Mouse (Mus musculus): ENCODE measurements around the gene Cdh13. TPM values are rescaled to one million over a fixed set of nuclear protein-coding genes. Genes with fewer than 3 reads are reported as not detected.
"Not testable (repeated sequence)": the region's sequence is repeated elsewhere in the genome, so short reads cannot be mapped to it uniquely, and the experiment has no call there.

The Cdh13 gene
- polyA plus RNA-seq, 1 experiment = 38.3 TPM

GRCm38 (mm10) chr8:118749786-118750185 lies 466.3 kb downstream of the Cdh13 start:
- Histone ChIP-seq H3K4me3 (ENCODE audit: insufficient read depth, low read length) (no peak overlapping the region), H3K4me1 (ENCODE audit: control insufficient read depth, insufficient read depth, low read length) (no peaks in the 10 kb centered on the region), H3K27ac (ENCODE audit: insufficient read depth, low read length) (no peak overlapping the region)
- TF ChIP-seq POLR2A (IDR thresholded peaks at IDR 0.05; ENCODE audit: extremely low read depth, insufficient read depth, low read length) (no peak), CTCF (IDR thresholded peaks at IDR 0.05; ENCODE audit: extremely low read depth, insufficient read depth, low read length) (no peak)

- Histone ChIP-seq H3K4me3 (ENCODE audit: insufficient read depth, low read length) (no peak overlapping the region), H3K4me1 (ENCODE audit: control insufficient read depth, insufficient read depth, low read length) (no peaks in the 10 kb centered on the region), H3K27ac (ENCODE audit: insufficient read depth, low read length) (peak overlapping the region; percentile 69)
- TF ChIP-seq CTCF (IDR thresholded peaks at IDR 0.05; ENCODE audit: extremely low read depth, insufficient read depth, low read length) (no peak), POLR2A (IDR thresholded peaks at IDR 0.05; ENCODE audit: extremely low read depth, insufficient read depth, low read length) (no peak)
These were observed 470.2 kb downstream of the Cdh13 start for GRCm38 (mm10) chr8:118753710-118754109.

- H3K27ac ChIP-seq (ENCODE audit: insufficient read depth, low read length) = peak overlapping the region; percentile 69; the same call in 1 of the 2 replicates
- no peaks in the 10 kb centered on the region for H3K4me1 ChIP-seq (ENCODE audit: control insufficient read depth, insufficient read depth, low read length)
- no peak overlapping the region for H3K4me3 ChIP-seq (ENCODE audit: insufficient read depth, low read length)
- TF ChIP-seq CTCF (IDR thresholded peaks at IDR 0.05; ENCODE audit: extremely low read depth, insufficient read depth, low read length) (no peak), POLR2A (IDR thresholded peaks at IDR 0.05; ENCODE audit: extremely low read depth, insufficient read depth, low read length) (no peak)
These were observed 470.6 kb downstream of the Cdh13 start for GRCm38 (mm10) chr8:118754119-118754518.

- not testable (repeated sequence) for H3K4me3 ChIP-seq (ENCODE audit: insufficient read depth, low read length); H3K27ac ChIP-seq (ENCODE audit: insufficient read depth, low read length); H3K4me1 ChIP-seq (ENCODE audit: control insufficient read depth, insufficient read depth, low read length)
These were observed 494.0 kb downstream of the Cdh13 start for GRCm38 (mm10) chr8:118777507-118777906.

- no peaks in the 10 kb centered on the region for H3K4me1 ChIP-seq (ENCODE audit: control insufficient read depth, insufficient read depth, low read length)
- H3K27ac ChIP-seq (ENCODE audit: insufficient read depth, low read length) = no peak overlapping the region
- H3K4me3 ChIP-seq (ENCODE audit: insufficient read depth, low read length) = no peak overlapping the region
- TF ChIP-seq POLR2A (IDR thresholded peaks at IDR 0.05; ENCODE audit: extremely low read depth, insufficient read depth, low read length) = no peak
- TF ChIP-seq CTCF (IDR thresholded peaks at IDR 0.05; ENCODE audit: extremely low read depth, insufficient read depth, low read length) = no peak
These were observed 494.8 kb downstream of the Cdh13 start for GRCm38 (mm10) chr8:118778374-118778773.

- no peak overlapping the region for H3K4me3 ChIP-seq (ENCODE audit: insufficient read depth, low read length)
- no peak for TF ChIP-seq POLR2A (IDR thresholded peaks at IDR 0.05; ENCODE audit: extremely low read depth, insufficient read depth, low read length)
- no peak for TF ChIP-seq CTCF (IDR thresholded peaks at IDR 0.05; ENCODE audit: extremely low read depth, insufficient read depth, low read length)
- no peak overlapping the region for H3K27ac ChIP-seq (ENCODE audit: insufficient read depth, low read length)
- peaks cover 2% of the 10 kb centered on the region for H3K4me1 ChIP-seq (ENCODE audit: control insufficient read depth, insufficient read depth, low read length)
These were observed 502.1 kb downstream of the Cdh13 start for GRCm38 (mm10) chr8:118785646-118786045.

GRCm38 (mm10) chr8:118789649-118790048 lies 506.1 kb downstream of the Cdh13 start:
- Histone ChIP-seq H3K4me1 (ENCODE audit: control insufficient read depth, insufficient read depth, low read length) (peaks cover 2% of the 10 kb centered on the region), H3K4me3 (ENCODE audit: insufficient read depth, low read length) (no peak overlapping the region), H3K27ac (ENCODE audit: insufficient read depth, low read length) (no peak overlapping the region)
- TF ChIP-seq CTCF (IDR thresholded peaks at IDR 0.05; ENCODE audit: extremely low read depth, insufficient read depth, low read length) (no peak), POLR2A (IDR thresholded peaks at IDR 0.05; ENCODE audit: extremely low read depth, insufficient read depth, low read length) (no peak)

- TF ChIP-seq CTCF (IDR thresholded peaks at IDR 0.05; ENCODE audit: extremely low read depth, insufficient read depth, low read length) (no peak), POLR2A (IDR thresholded peaks at IDR 0.05; ENCODE audit: extremely low read depth, insufficient read depth, low read length) (no peak)
- H3K27ac ChIP-seq (ENCODE audit: insufficient read depth, low read length) = no peak overlapping the region
These were observed 511.4 kb downstream of the Cdh13 start for GRCm38 (mm10) chr8:118794886-118795285.

GRCm38 (mm10) chr8:118796491-118796890 lies 513.0 kb downstream of the Cdh13 start:
- Histone ChIP-seq H3K27ac (ENCODE audit: insufficient read depth, low read length) (no peak overlapping the region), H3K4me1 (ENCODE audit: control insufficient read depth, insufficient read depth, low read length) (no peaks in the 10 kb centered on the region; the same call in none of the 2 replicates), H3K4me3 (ENCODE audit: insufficient read depth, low read length) (no peak overlapping the region)
- TF ChIP-seq POLR2A (IDR thresholded peaks at IDR 0.05; ENCODE audit: extremely low read depth, insufficient read depth, low read length) (no peak), CTCF (IDR thresholded peaks at IDR 0.05; ENCODE audit: extremely low read depth, insufficient read depth, low read length) (no peak)

More at GRCm38 (mm10) chr8:118794886-118795285, 511.4 kb downstream of the Cdh13 start:
- Histone ChIP-seq H3K4me3 (ENCODE audit: insufficient read depth, low read length) (no peak overlapping the region), H3K4me1 (ENCODE audit: control insufficient read depth, insufficient read depth, low read length) (peaks cover under 1% of the 10 kb centered on the region)

GRCm38 (mm10) chr8:118797127-118797526 lies 513.6 kb downstream of the Cdh13 start:
- Histone ChIP-seq H3K4me3 (ENCODE audit: insufficient read depth, low read length) (no peak overlapping the region), H3K4me1 (ENCODE audit: control insufficient read depth, insufficient read depth, low read length) (no peaks in the 10 kb centered on the region; the same call in none of the 2 replicates), H3K27ac (ENCODE audit: insufficient read depth, low read length) (no peak overlapping the region)
- TF ChIP-seq CTCF (IDR thresholded peaks at IDR 0.05; ENCODE audit: extremely low read depth, insufficient read depth, low read length) (no peak), POLR2A (IDR thresholded peaks at IDR 0.05; ENCODE audit: extremely low read depth, insufficient read depth, low read length) (no peak)

All from cortical plate, adult 2 months (tissue).